Mouse (Mus musculus) induced T-regulatory cell, adult 2 months (primary cell): ENCODE data around the gene Gm20388.

Experiments used
- DNase-seq: peaks from one replicate; pipeline ENCODE4 v3.0.0-alpha.2; 2012; ENCODE audit warnings: low read depth

The Gm20388 gene

GRCm38 (mm10) chr8:120261338-120262120 lies 350.9 kb downstream of the Gm20388 start:
- DNase-seq: no peak

- no peak for DNase-seq
Measured at GRCm38 (mm10) chr8:120263879-120264278, 353.2 kb downstream of the Gm20388 start.

GRCm38 (mm10) chr8:120264388-120264943 lies 353.8 kb downstream of the Gm20388 start:
- DNase-seq: no peak

GRCm38 (mm10) chr8:120264944-120265453 lies 354.4 kb downstream of the Gm20388 start:
- no peak for DNase-seq

- no peak for DNase-seq
Measured at GRCm38 (mm10) chr8:120265471-120265870, 354.8 kb downstream of the Gm20388 start.

GRCm38 (mm10) chr8:120268541-120268980 lies 357.9 kb downstream of the Gm20388 start:
- DNase-seq: no peak

GRCm38 (mm10) chr8:120270449-120270848 lies 359.8 kb downstream of the Gm20388 start:
- no peak for DNase-seq

- DNase-seq: no peak
Measured at GRCm38 (mm10) chr8:120273430-120273829, 362.8 kb downstream of the Gm20388 start.

GRCm38 (mm10) chr8:120276051-120276890 lies 365.6 kb downstream of the Gm20388 start:
- peak; percentile 86 for DNase-seq

- peak; percentile 36 for DNase-seq
Measured at GRCm38 (mm10) chr8:120276891-120277426, 366.3 kb downstream of the Gm20388 start.

- no peak for DNase-seq
Measured at GRCm38 (mm10) chr8:120278009-120278408, 367.4 kb downstream of the Gm20388 start.

GRCm38 (mm10) chr8:120279418-120279817 lies 368.8 kb downstream of the Gm20388 start:
- no peak for DNase-seq

- DNase-seq: peak; percentile 74
Measured at GRCm38 (mm10) chr8:120281487-120281886, 370.8 kb downstream of the Gm20388 start.

GRCm38 (mm10) chr8:120282465-120282864 lies 371.8 kb downstream of the Gm20388 start:
- DNase-seq: no peak

GRCm38 (mm10) chr8:120284265-120284664 lies 373.6 kb downstream of the Gm20388 start:
- DNase-seq: no peak

GRCm38 (mm10) chr8:120285033-120285432 lies 374.4 kb downstream of the Gm20388 start:
- DNase-seq: no peak

GRCm38 (mm10) chr8:120285878-120286277 lies 375.2 kb downstream of the Gm20388 start:
- no peak for DNase-seq

GRCm38 (mm10) chr8:120288122-120288908 lies 377.7 kb downstream of the Gm20388 start:
- peak; percentile 52 for DNase-seq

GRCm38 (mm10) chr8:120289191-120289590 lies 378.6 kb downstream of the Gm20388 start:
- DNase-seq: no peak

- DNase-seq: no peak
Measured at GRCm38 (mm10) chr8:120289698-120290181, 379.1 kb downstream of the Gm20388 start.

GRCm38 (mm10) chr8:120290614-120291013 lies 380.0 kb downstream of the Gm20388 start:
- DNase-seq: no peak
